Mouse (Mus musculus) hindbrain, embryonic 15.5 days (tissue): ENCODE results near the gene Chd9. TPM values are rescaled to one million over a fixed set of nuclear protein-coding genes. Genes with fewer than 3 reads are reported as not detected.

Experiments used
- ATAC-seq: fragments of 200-750 bp; cut with Nextera tagmentation; 2 replicates; pipeline ENCODE4 v1.8.0; 2017; ENCODE audit warnings: low read depth, moderate number of reproducible peaks, moderate TSS enrichment; ENCODE audit not compliant: low FRiP score
- H3K27ac ChIP-seq: fragments of 300-500 bp; sonication (generic); replicated peaks from 2 replicates; pipeline ENCODE4 v1.5.1; 2015; ENCODE audit warnings: mild to moderate bottlenecking, inconsistent platforms
- H3K27me3 ChIP-seq: fragments of 300-500 bp; sonication (generic); 2 replicates; pipeline ENCODE4 v1.6.1; 2015; ENCODE audit warnings: control low read depth, inconsistent platforms
- H3K36me3 ChIP-seq: fragments of 300-500 bp; sonication (generic); 2 replicates; pipeline ENCODE4 v1.6.1; 2015; ENCODE audit warnings: control low read depth, inconsistent platforms
- H3K4me1 ChIP-seq: fragments of 300-500 bp; sonication (generic); replicated peaks from 2 replicates; pipeline ENCODE4 v1.6.1; 2015; ENCODE audit warnings: control low read depth, inconsistent platforms
- H3K4me2 ChIP-seq: fragments of 300-500 bp; sonication (generic); 2 replicates; pipeline ENCODE4 v1.6.1; 2015; ENCODE audit warnings: moderate library complexity, mild to moderate bottlenecking, inconsistent platforms
- H3K4me3 ChIP-seq: fragments of 300-500 bp; sonication (generic); 2 replicates; pipeline ENCODE4 v1.5.1; 2015; ENCODE audit warnings: mild to moderate bottlenecking, inconsistent platforms
- H3K9ac ChIP-seq: fragments of 300-500 bp; sonication (generic); 2 replicates; pipeline ENCODE4 v1.6.1; 2015; ENCODE audit warnings: inconsistent platforms
- H3K9me3 ChIP-seq: fragments of 300-500 bp; sonication (generic); 2 replicates; pipeline ENCODE4 v1.6.1; 2016; ENCODE audit warnings: control low read depth, inconsistent platforms
- WGBS: fragments of 180-500 bp; shearing (Covaris S2); methylation state at CpG from one replicate; pipeline ENCODE4 v1.1.7; 2015; 5-methylcytosine and 5-hydroxymethylcytosine counted together
- polyA plus RNA-seq: library from polyadenylated mRNA; unstranded; fragments of >200 nt; fragmentation: Nextera tagmentation; extraction: Ambion mirVana; gene quantifications from 2 replicates; pipeline ENCODE4 v1.2.1, GENCODE M21; 2015

Gene Chd9
- 94.7 and 100 TPM in 2 replicates for polyA plus RNA-seq

GRCm38 (mm10) chr8:90828181-90828986, at the start of gene Chd9:
Gene Chd9 (plus strand): TSS chr8:90828352.
- no peaks in the 10 kb centered on the region for H3K9me3 ChIP-seq
- H3K4me3 ChIP-seq: peak within 1 kb of the TSS; percentile 60
- H3K27me3 ChIP-seq: no peaks in the 10 kb centered on the region
- WGBS: under 1% methylated on average over 39 of the region's 39 CpGs
- peak; percentile 95 for ATAC-seq
- H3K4me2 ChIP-seq: peak within 1 kb of the TSS; percentile 93
- peaks cover 21% of the 10 kb centered on the region for H3K4me1 ChIP-seq
- peak within 1 kb of the TSS; percentile 70 for H3K9ac ChIP-seq
- no peaks in the 10 kb centered on the region for H3K36me3 ChIP-seq
- H3K27ac ChIP-seq: peak within 1 kb of the TSS; percentile 78

- WGBS: 97% methylated on average over 1 of the region's 1 CpGs
These were observed 36.5 kb upstream of the Chd9 start for GRCm38 (mm10) chr8:90791616-90792015.

GRCm38 (mm10) chr8:90793710-90794109, 34.4 kb upstream of the Chd9 start:
- Histone ChIP-seq H3K9ac (no peak overlapping the region), H3K4me1 (peaks cover 14% of the 10 kb centered on the region), H3K27me3 (no peaks in the 10 kb centered on the region), H3K27ac (no peak overlapping the region), H3K4me2 (no peak overlapping the region), H3K4me3 (no peak overlapping the region), H3K36me3 (no peaks in the 10 kb centered on the region), H3K9me3 (no peaks in the 10 kb centered on the region)
- peak; percentile 75 for ATAC-seq
- WGBS: 4% methylated on average over 3 of the region's 3 CpGs

More at GRCm38 (mm10) chr8:90791616-90792015, 36.5 kb upstream of the Chd9 start:
- Histone ChIP-seq H3K9me3 (no peaks in the 10 kb centered on the region), H3K27ac (no peak overlapping the region), H3K36me3 (no peaks in the 10 kb centered on the region), H3K4me3 (no peak overlapping the region), H3K27me3 (no peaks in the 10 kb centered on the region), H3K4me1 (peaks cover 14% of the 10 kb centered on the region), H3K4me2 (no peak overlapping the region), H3K9ac (no peak overlapping the region)
- no peak for ATAC-seq

- H3K4me3 ChIP-seq: peak overlapping the region; percentile 9; the same call in 1 of the 2 replicates
- no peak overlapping the region for H3K27ac ChIP-seq
These were observed 32.9 kb upstream of the Chd9 start for GRCm38 (mm10) chr8:90794990-90795861.

GRCm38 (mm10) chr8:90799473-90799872, 28.7 kb upstream of the Chd9 start:
- peaks cover 11% of the 10 kb centered on the region for H3K4me1 ChIP-seq
- 77% methylated on average over 5 of the region's 5 CpGs for WGBS
- H3K27ac ChIP-seq: no peak overlapping the region
- no peaks in the 10 kb centered on the region for H3K27me3 ChIP-seq
- H3K9ac ChIP-seq: no peak overlapping the region
- H3K9me3 ChIP-seq: 0 out of 2 replicates have a peak, but pooled peaks cover 4% of the 10 kb centered on the region
- no peak for ATAC-seq
- H3K4me3 ChIP-seq: no peak overlapping the region
- H3K4me2 ChIP-seq: no peak overlapping the region
- no peaks in the 10 kb centered on the region for H3K36me3 ChIP-seq

More at GRCm38 (mm10) chr8:90794990-90795861, 32.9 kb upstream of the Chd9 start:
- Histone ChIP-seq H3K27me3 (no peaks in the 10 kb centered on the region), H3K36me3 (no peaks in the 10 kb centered on the region), H3K4me2 (peak overlapping the region; percentile 38), H3K4me1 (peaks cover 14% of the 10 kb centered on the region), H3K9ac (peak overlapping the region; percentile 9), H3K9me3 (no peaks in the 10 kb centered on the region)
- WGBS: 11% methylated on average over 12 of the region's 12 CpGs
- peak; percentile 30; the same call in 1 of the 2 replicates for ATAC-seq

- no peak overlapping the region for H3K4me3 ChIP-seq
- H3K27me3 ChIP-seq: no peaks in the 10 kb centered on the region
- no peak for ATAC-seq
- peaks cover 13% of the 10 kb centered on the region for H3K4me1 ChIP-seq
- no peak overlapping the region for H3K27ac ChIP-seq
- WGBS: 84% methylated on average over 10 of the region's 10 CpGs
- H3K4me2 ChIP-seq: no peak overlapping the region
- no peaks in the 10 kb centered on the region for H3K9me3 ChIP-seq
- no peak overlapping the region for H3K9ac ChIP-seq
- H3K36me3 ChIP-seq: no peaks in the 10 kb centered on the region
These were observed 14.4 kb upstream of the Chd9 start for GRCm38 (mm10) chr8:90813602-90814320.

GRCm38 (mm10) chr8:90816061-90816882, 11.9 kb upstream of the Chd9 start:
- Histone ChIP-seq H3K4me3 (no peak overlapping the region), H3K9ac (no peak overlapping the region), H3K9me3 (no peaks in the 10 kb centered on the region), H3K4me1 (peaks cover 13% of the 10 kb centered on the region), H3K27me3 (no peaks in the 10 kb centered on the region), H3K36me3 (no peaks in the 10 kb centered on the region), H3K27ac (peak overlapping the region; percentile 58), H3K4me2 (peak overlapping the region; percentile 20)
- 0 out of 2 replicates have a peak, but pooled peaks have one; percentile 42 for ATAC-seq
- 54% methylated on average over 23 of the region's 23 CpGs for WGBS

GRCm38 (mm10) chr8:90817293-90817692, 10.9 kb upstream of the Chd9 start, which contains the start of gene Gm19935:
Gene Gm19935 (minus strand): TSS chr8:90817393.
- peak within 1 kb of the TSS; percentile 20 for H3K4me2 ChIP-seq

GRCm38 (mm10) chr8:90819561-90820320, 8.4 kb upstream of the Chd9 start:
- no peaks in the 10 kb centered on the region for H3K36me3 ChIP-seq
- no peak overlapping the region for H3K27ac ChIP-seq
- no peaks in the 10 kb centered on the region for H3K9me3 ChIP-seq
- H3K4me1 ChIP-seq: peaks cover 13% of the 10 kb centered on the region
- ATAC-seq: no peak
- H3K9ac ChIP-seq: no peak overlapping the region
- H3K27me3 ChIP-seq: no peaks in the 10 kb centered on the region
- H3K4me2 ChIP-seq: no peak overlapping the region
- no peak overlapping the region for H3K4me3 ChIP-seq
- WGBS: 82% methylated on average over 9 of the region's 9 CpGs

More at GRCm38 (mm10) chr8:90817293-90817692, 10.9 kb upstream of the Chd9 start, which contains the start of gene Gm19935:
- Histone ChIP-seq H3K9ac (no peak within 1 kb of the TSS), H3K27ac (peak within 1 kb of the TSS; percentile 58), H3K36me3 (no peaks in the 10 kb centered on the region), H3K4me3 (no peak within 1 kb of the TSS), H3K9me3 (no peaks in the 10 kb centered on the region), H3K4me1 (peaks cover 13% of the 10 kb centered on the region), H3K27me3 (no peaks in the 10 kb centered on the region)
- no peak for ATAC-seq
- 73% methylated on average over 2 of the region's 2 CpGs for WGBS

GRCm38 (mm10) chr8:90820321-90820696, 7.8 kb upstream of the Chd9 start:
- no peaks in the 10 kb centered on the region for H3K9me3 ChIP-seq
- no peaks in the 10 kb centered on the region for H3K36me3 ChIP-seq
- peaks cover 13% of the 10 kb centered on the region for H3K4me1 ChIP-seq
- H3K4me2 ChIP-seq: no peak overlapping the region
- no peak overlapping the region for H3K9ac ChIP-seq
- H3K4me3 ChIP-seq: no peak overlapping the region
- H3K27me3 ChIP-seq: no peaks in the 10 kb centered on the region
- no peak for ATAC-seq
- H3K27ac ChIP-seq: no peak overlapping the region
- WGBS: 90% methylated on average over 4 of the region's 4 CpGs
